Mouse (Mus musculus) limb, embryonic 15.5 days (tissue): ENCODE measurements around the gene Khdc1c. TPM values are rescaled to one million over a fixed set of nuclear protein-coding genes. Genes with fewer than 3 reads are reported as not detected.

Experiments used
- ATAC-seq: fragments of 200-750 bp; cut with Nextera tagmentation; 2 replicates; pipeline ENCODE4 v1.8.0; 2017; ENCODE audit warnings: low read depth, moderate TSS enrichment; ENCODE audit not compliant: insufficient number of reproducible peaks, low FRiP score, low TSS enrichment
- H3K27ac ChIP-seq: fragments of 300-500 bp; sonication (generic); 2 replicates; pipeline ENCODE4 v1.5.1; 2015; ENCODE audit warnings: moderate library complexity, mild to moderate bottlenecking, inconsistent platforms
- H3K27me3 ChIP-seq: fragments of 300-500 bp; sonication (generic); 2 replicates; pipeline ENCODE4 v1.6.1; 2015; ENCODE audit warnings: inconsistent platforms
- H3K36me3 ChIP-seq: fragments of 300-500 bp; sonication (generic); 2 replicates; pipeline ENCODE4 v1.6.1; 2015; ENCODE audit warnings: inconsistent platforms
- H3K4me1 ChIP-seq: fragments of 300-500 bp; sonication (generic); 2 replicates; pipeline ENCODE4 v1.6.1; 2015; ENCODE audit warnings: inconsistent platforms
- H3K4me2 ChIP-seq: fragments of 300-500 bp; sonication (generic); 2 replicates; pipeline ENCODE4 v1.6.1; 2015; ENCODE audit warnings: mild to moderate bottlenecking, inconsistent platforms
- H3K4me3 ChIP-seq: fragments of 300-500 bp; sonication (generic); 2 replicates; pipeline ENCODE4 v1.5.1; 2015; ENCODE audit warnings: mild to moderate bottlenecking, inconsistent platforms
- H3K9ac ChIP-seq: fragments of 300-500 bp; sonication (generic); 2 replicates; pipeline ENCODE4 v1.6.1; 2015; ENCODE audit warnings: inconsistent platforms
- H3K9me3 ChIP-seq: fragments of 300-500 bp; sonication (generic); 2 replicates; pipeline ENCODE4 v1.6.1; 2016; ENCODE audit warnings: inconsistent platforms
- WGBS: fragments of 180-500 bp; shearing (Covaris S2); methylation state at CpG from one replicate; pipeline ENCODE4 v1.1.7; 2015; 5-methylcytosine and 5-hydroxymethylcytosine counted together
- polyA plus RNA-seq: library from polyadenylated mRNA; unstranded; fragments of >200 nt; fragmentation: Nextera tagmentation; extraction: Ambion mirVana; gene quantifications from 2 replicates; pipeline ENCODE4 v1.2.1, GENCODE M21; 2015

Khdc1c gene
- polyA plus RNA-seq, 1 experiment from 2014 or later, result not detected

GRCm38 (mm10) chr1:21349341-21349740 is 18.8 kb upstream of the Khdc1c start, which contains the start of gene Khdc1a:
TSS of gene Khdc1a (plus strand) at chr1:21349641.
- no peaks in the 10 kb centered on the region for H3K9me3 ChIP-seq
- no peak within 1 kb of the TSS for H3K4me2 ChIP-seq
- 73% methylated on average over 2 of the region's 2 CpGs for WGBS
- no peaks in the 10 kb centered on the region for H3K27me3 ChIP-seq
- no peak for ATAC-seq
- no peak within 1 kb of the TSS for H3K4me3 ChIP-seq
- H3K27ac ChIP-seq, result no peak within 1 kb of the TSS
- H3K36me3 ChIP-seq, result no peaks in the 10 kb centered on the region
- H3K9ac ChIP-seq, result no peak within 1 kb of the TSS
- no peaks in the 10 kb centered on the region for H3K4me1 ChIP-seq

GRCm38 (mm10) chr1:21383256-21383655 is 15.1 kb downstream of the Khdc1c start, which contains the start of gene Khdc1b:
TSS of gene Khdc1b (plus strand) at chr1:21383556.
- Histone ChIP-seq H3K4me2 (no peak within 1 kb of the TSS), H3K36me3 (no peaks in the 10 kb centered on the region), H3K27ac (no peak within 1 kb of the TSS), H3K4me1 (no peaks in the 10 kb centered on the region), H3K9me3 (no peaks in the 10 kb centered on the region), H3K9ac (no peak within 1 kb of the TSS), H3K27me3 (no peaks in the 10 kb centered on the region), H3K4me3 (no peak within 1 kb of the TSS)
- ATAC-seq, result no peak
- 86% methylated on average over 1 of the region's 1 CpGs for WGBS

- Histone ChIP-seq H3K4me2 (no peak overlapping the region), H3K4me3 (no peak overlapping the region), H3K9me3 (no peaks in the 10 kb centered on the region), H3K9ac (no peak overlapping the region), H3K36me3 (no peaks in the 10 kb centered on the region), H3K4me1 (no peaks in the 10 kb centered on the region), H3K27me3 (no peaks in the 10 kb centered on the region), H3K27ac (no peak overlapping the region)
- 45% methylated on average over 6 of the region's 6 CpGs for WGBS
- peak; percentile 18; the same call in 1 of the 2 replicates for ATAC-seq
Measured at GRCm38 (mm10) chr1:21391138-21391671, 23.1 kb downstream of the Khdc1c start.

GRCm38 (mm10) chr1:21402804-21403203 is 34.7 kb downstream of the Khdc1c start:
- ATAC-seq, result no peak
- H3K9ac ChIP-seq, result no peak overlapping the region
- no peak overlapping the region for H3K4me2 ChIP-seq
- WGBS, result 72% methylated on average over 8 of the region's 8 CpGs
- no peaks in the 10 kb centered on the region for H3K36me3 ChIP-seq
- no peaks in the 10 kb centered on the region for H3K9me3 ChIP-seq
- H3K4me1 ChIP-seq, result no peaks in the 10 kb centered on the region
- H3K4me3 ChIP-seq, result no peak overlapping the region
- no peaks in the 10 kb centered on the region for H3K27me3 ChIP-seq
- no peak overlapping the region for H3K27ac ChIP-seq

- H3K4me1 ChIP-seq, result peaks cover 5% of the 10 kb centered on the region; the same call in 1 of the 2 replicates
- ATAC-seq, result no peak
- WGBS, result 42% methylated on average over 2 of the region's 2 CpGs
Measured at GRCm38 (mm10) chr1:21407266-21407665, 39.1 kb downstream of the Khdc1c start.

GRCm38 (mm10) chr1:21411331-21412196 is 43.4 kb downstream of the Khdc1c start:
- Histone ChIP-seq H3K36me3 (no peaks in the 10 kb centered on the region), H3K27ac (0 out of 2 replicates have a peak overlapping the region, but pooled peaks have one; percentile 39), H3K4me2 (peak overlapping the region; percentile 15; the same call in 1 of the 2 replicates), H3K27me3 (no peaks in the 10 kb centered on the region), H3K4me3 (no peak overlapping the region), H3K4me1 (peaks cover 5% of the 10 kb centered on the region; the same call in 1 of the 2 replicates), H3K9ac (no peak overlapping the region), H3K9me3 (no peaks in the 10 kb centered on the region)
- WGBS, result 48% methylated on average over 18 of the region's 18 CpGs
- ATAC-seq, result no peak; the same call in 1 of the 2 replicates

More at GRCm38 (mm10) chr1:21407266-21407665, 39.1 kb downstream of the Khdc1c start:
- no peaks in the 10 kb centered on the region for H3K27me3 ChIP-seq
- H3K4me2 ChIP-seq, result no peak overlapping the region
- H3K9me3 ChIP-seq, result no peaks in the 10 kb centered on the region
- no peak overlapping the region for H3K9ac ChIP-seq
- H3K4me3 ChIP-seq, result no peak overlapping the region
- H3K36me3 ChIP-seq, result no peaks in the 10 kb centered on the region
- no peak overlapping the region for H3K27ac ChIP-seq

- H3K27ac ChIP-seq, result no peak overlapping the region
- H3K4me3 ChIP-seq, result no peak overlapping the region
- no peak overlapping the region for H3K9ac ChIP-seq
- no peaks in the 10 kb centered on the region for H3K36me3 ChIP-seq
- H3K4me2 ChIP-seq, result no peak overlapping the region
- 74% methylated on average over 2 of the region's 2 CpGs for WGBS
- H3K9me3 ChIP-seq, result no peaks in the 10 kb centered on the region
- ATAC-seq, result no peak
- H3K27me3 ChIP-seq, result no peaks in the 10 kb centered on the region
- H3K4me1 ChIP-seq, result peaks cover 5% of the 10 kb centered on the region; the same call in 1 of the 2 replicates
Measured at GRCm38 (mm10) chr1:21412197-21412555, 44.0 kb downstream of the Khdc1c start.

GRCm38 (mm10) chr1:21419370-21419769 is 51.2 kb downstream of the Khdc1c start:
- Histone ChIP-seq H3K9me3 (no peaks in the 10 kb centered on the region), H3K27me3 (no peaks in the 10 kb centered on the region), H3K4me3 (no peak overlapping the region), H3K4me2 (no peak overlapping the region), H3K4me1 (no peaks in the 10 kb centered on the region), H3K36me3 (no peaks in the 10 kb centered on the region), H3K9ac (no peak overlapping the region), H3K27ac (no peak overlapping the region)
- no peak for ATAC-seq

Other genes starting within 250 kb of the Khdc1c start
- 11.6 TPM in 2 replicates for gene Tmem14a, start 149.8 kb upstream of the Khdc1c start, polyA plus RNA-seq
- gene Gsta3, start 127.7 kb upstream of the Khdc1c start, polyA plus RNA-seq, result 4.0 and 5.7 TPM in 2 replicates
- not detected in 2 replicates for gene Khdc1a, start 18.7 kb upstream of the Khdc1c start, polyA plus RNA-seq
- gene Khdc1b, start 15.2 kb downstream of the Khdc1c start, polyA plus RNA-seq, result 0.10 TPM in 1 of 2 replicates, not detected in the other